Mouse (Mus musculus): Measurements from ENCODE around the gene Polr1d. TPM values are rescaled to one million over a fixed set of nuclear protein-coding genes. Genes with fewer than 3 reads are reported as not detected.

The Polr1d gene
- total RNA-seq, 2 experiments from 2014 or later: 72.9 to 79.5 TPM

GRCm38 (mm10) chr5:147125542-147126185, 48.8 kb downstream of the Polr1d start:
- DNase-seq (ENCODE audit: low spot score in 2 of 2): no peak
- intact Hi-C loops (cut with DNase I): no loop called here

- DNase-seq (ENCODE audit: low spot score in 2 of 2): no peak
- intact Hi-C loops (cut with DNase I): no loop called here
Observed at GRCm38 (mm10) chr5:147127860-147128259, 51.0 kb downstream of the Polr1d start.

- intact Hi-C loops (cut with DNase I): no loop called here
Observed at GRCm38 (mm10) chr5:147129484-147129883, 52.6 kb downstream of the Polr1d start.

DNA sequence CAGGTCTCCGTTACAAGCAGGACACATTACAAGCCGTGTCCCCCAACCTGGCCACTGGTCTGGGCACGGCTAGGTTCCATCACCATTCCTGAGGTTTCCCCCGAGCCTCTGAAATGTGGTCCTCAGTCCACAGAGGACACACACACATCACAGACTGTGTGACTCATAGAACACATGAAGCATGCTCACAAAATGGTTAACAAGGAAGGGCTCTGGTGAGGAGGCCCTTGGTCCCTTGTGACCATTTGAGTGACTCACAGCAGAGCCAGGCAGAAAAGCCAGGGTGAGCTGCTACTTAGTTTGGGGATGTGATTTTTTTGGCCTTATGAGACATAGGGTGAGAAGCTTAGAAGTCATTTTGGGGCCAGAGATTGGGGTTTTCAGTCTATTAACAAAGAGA, 55.1 kb downstream of the Polr1d start:
- intact Hi-C loops (cut with DNase I): no loop called here
- DNase-seq (ENCODE audit: low spot score in 2 of 2): no peak

More at GRCm38 (mm10) chr5:147129484-147129883, 52.6 kb downstream of the Polr1d start:
- DNase-seq (ENCODE audit: low spot score in 2 of 2): no peak

DNA sequence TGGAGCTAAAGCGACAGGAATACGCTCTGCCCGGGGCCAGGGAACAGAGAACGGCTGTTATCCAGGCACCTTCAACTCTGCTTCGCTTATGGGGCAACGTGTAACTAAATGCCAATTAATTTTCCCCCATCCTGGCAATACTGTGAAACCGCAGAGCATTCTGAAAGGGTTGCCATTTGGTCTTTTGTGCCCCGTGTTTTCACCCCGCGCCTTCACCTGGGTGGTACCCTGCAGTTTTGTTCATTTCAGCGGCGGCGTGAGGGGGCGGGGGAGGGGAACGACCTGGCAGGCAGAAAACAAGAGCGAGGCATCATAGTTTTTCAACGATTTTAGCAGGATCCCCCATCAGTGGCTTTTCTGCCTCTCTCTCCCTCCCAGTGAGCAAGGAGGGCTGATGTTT, 56.8 kb downstream of the Polr1d start:
- intact Hi-C loops (cut with DNase I): no loop called here
- DNase-seq (ENCODE audit: low spot score in 2 of 2): no peak

- intact Hi-C loops (cut with DNase I): no loop called here
- no peak for DNase-seq (ENCODE audit: low spot score in 2 of 2)
Observed at GRCm38 (mm10) chr5:147134341-147135088, 57.7 kb downstream of the Polr1d start.

GRCm38 (mm10) chr5:147135089-147135446, 58.2 kb downstream of the Polr1d start:
- intact Hi-C loops (cut with DNase I): no loop called here
- no peak for DNase-seq (ENCODE audit: low spot score in 2 of 2)

GRCm38 (mm10) chr5:147135994-147136393, 59.1 kb downstream of the Polr1d start:
- intact Hi-C loops (cut with DNase I): no loop called here
- DNase-seq (ENCODE audit: low spot score in 2 of 2): no peak

DNA sequence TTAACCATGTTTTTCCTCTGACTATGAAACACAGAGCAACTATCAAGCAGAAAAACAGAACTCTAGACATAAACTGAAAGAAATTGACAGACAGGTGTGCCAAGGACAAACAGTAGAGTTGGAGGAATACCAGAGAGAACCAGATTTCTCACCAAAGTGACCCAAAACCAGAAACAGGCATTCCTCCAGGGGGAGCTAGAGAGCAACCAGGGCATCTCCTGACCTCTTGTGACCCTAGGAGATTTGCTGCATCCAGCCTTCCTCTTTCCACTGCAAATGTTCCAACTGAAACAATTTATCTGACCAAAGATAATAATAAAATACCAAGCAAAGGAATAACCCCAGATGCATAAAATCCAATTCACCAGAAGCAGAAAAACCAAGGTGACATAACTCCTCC, 70.5 kb downstream of the Polr1d start:
- no peak for DNase-seq (ENCODE audit: low spot score in 2 of 2)
- intact Hi-C loops (cut with DNase I): no loop called here

DNA sequence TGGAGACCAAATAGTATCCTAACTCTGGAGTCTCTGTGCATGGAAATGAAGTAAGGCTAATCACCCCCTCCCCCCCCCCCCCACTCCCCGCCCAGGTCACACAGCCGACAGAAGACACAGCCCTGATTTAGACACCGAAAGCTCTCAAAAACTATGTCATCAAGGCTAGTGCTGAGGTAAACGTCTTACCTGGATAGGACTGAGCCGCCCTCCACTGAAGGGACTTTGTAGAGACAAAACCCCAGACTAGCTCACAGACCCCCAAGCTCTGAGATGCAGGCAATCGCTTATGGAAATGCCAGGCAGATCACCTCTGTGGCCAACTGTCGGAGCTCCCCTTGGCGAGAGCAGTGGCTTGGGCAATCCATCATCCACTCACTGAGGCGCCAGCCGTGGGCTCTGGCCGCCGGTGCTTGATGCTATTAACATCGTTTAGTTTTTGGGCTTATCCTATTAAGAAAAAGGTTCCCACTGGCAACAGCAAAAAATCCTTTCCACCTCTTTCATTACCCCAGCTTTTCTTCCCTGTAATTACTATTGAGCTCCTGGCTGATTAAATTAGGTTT, 78.0 kb downstream of the Polr1d start:
- intact Hi-C loops (cut with DNase I): no loop called here
- no peak for DNase-seq (ENCODE audit: low spot score in 2 of 2)

DNA sequence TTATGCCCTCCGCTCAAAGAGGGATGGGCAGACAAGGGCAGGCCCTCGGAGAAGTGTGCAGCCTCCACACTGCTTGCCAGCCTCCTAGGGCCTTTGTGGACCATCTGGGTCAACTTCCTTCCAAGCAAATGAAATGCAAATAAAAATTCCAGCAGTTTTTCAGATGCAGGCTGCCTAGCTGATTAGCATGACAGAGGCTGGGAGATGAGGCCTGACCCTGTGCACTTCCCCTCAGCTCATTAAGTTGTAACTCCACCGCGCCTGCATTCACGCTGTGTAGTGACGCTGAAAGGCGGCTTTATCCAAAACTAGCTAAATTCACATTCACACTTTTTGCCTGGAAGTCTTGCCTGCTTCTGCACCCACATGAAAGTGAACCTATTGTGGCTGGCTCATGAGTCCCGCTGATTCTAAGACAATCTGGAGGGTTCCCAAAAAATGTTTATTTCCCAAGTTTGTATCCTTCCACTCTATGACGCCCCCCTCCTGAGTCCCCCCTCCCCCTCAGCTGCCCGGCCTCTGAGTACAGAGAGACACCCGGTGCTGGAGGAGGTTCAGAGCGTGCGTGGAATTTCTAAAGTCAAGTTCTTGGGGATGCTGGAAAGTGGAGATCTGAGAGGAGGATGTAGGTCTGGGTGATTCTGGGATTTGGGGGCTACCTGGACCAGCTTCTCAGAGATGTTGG, 78.7 kb downstream of the Polr1d start:
- intact Hi-C loops (cut with DNase I): no loop called here
- peak in 1 of 2 experiments; percentile 15 for DNase-seq (ENCODE audit: low spot score in 2 of 2)

DNA sequence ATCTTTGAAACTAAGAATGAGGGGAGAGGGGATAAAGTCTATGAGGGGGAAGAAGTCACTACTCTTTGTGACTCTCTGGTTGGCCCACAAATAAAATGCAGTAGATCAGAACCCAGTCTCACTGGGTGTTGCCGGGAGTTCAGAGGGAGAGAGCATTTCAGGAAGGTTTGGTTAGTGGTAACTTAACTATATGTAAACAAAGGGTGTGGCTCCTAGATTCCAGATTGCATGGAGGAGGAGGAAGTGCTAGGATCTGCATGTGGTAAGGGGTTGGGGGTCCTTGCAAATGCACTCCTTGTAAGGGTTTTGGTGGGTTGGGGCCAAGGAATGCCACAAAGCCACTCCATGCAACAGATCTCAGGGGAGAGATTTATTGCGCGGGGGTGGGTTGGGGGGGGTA, 79.5 kb downstream of the Polr1d start:
- DNase-seq (ENCODE audit: low spot score in 2 of 2): no peak
- intact Hi-C loops (cut with DNase I): no loop called here

- intact Hi-C loops (cut with DNase I): no loop called here
Observed at GRCm38 (mm10) chr5:147157441-147157840, 80.6 kb downstream of the Polr1d start.

GRCm38 (mm10) chr5:147159320-147159719, 82.5 kb downstream of the Polr1d start:
- intact Hi-C loops (cut with DNase I): no loop called here
- no peak for DNase-seq (ENCODE audit: low spot score in 2 of 2)

More at GRCm38 (mm10) chr5:147157441-147157840, 80.6 kb downstream of the Polr1d start:
- no peak for DNase-seq (ENCODE audit: low spot score in 2 of 2)

- intact Hi-C loops (cut with DNase I): no loop called here
- DNase-seq (ENCODE audit: low spot score in 2 of 2): no peak
Observed at GRCm38 (mm10) chr5:147159792-147160191, 82.9 kb downstream of the Polr1d start.

Other genes with a start within 250 kb of the Polr1d start
- 100 to 1,000 TPM; 149 to 157 TPM for gene Rpl21, start 244.2 kb upstream of the Polr1d start, total RNA-seq (2021)
- gene Rasl11a, start 232.0 kb upstream of the Polr1d start, total RNA-seq (2021): 10 to 100 TPM in 1 of 2 experiments, 1 to 10 TPM in 1; 7.6 to 16.9 TPM
- 10 to 100 TPM; 23.9 to 29.1 TPM for gene Gtf3a, start 128.4 kb upstream of the Polr1d start, total RNA-seq (2021)
- gene Mtif3, start 113.2 kb upstream of the Polr1d start, total RNA-seq (2021): 10 to 100 TPM; 20.9 to 22.6 TPM
- gene Lnx2, start 464 bp upstream of the Polr1d start, total RNA-seq (2021): 1 to 10 TPM; 5.3 to 7.6 TPM
- gene Gsx1, start 111.6 kb downstream of the Polr1d start, total RNA-seq (2021): under 1 TPM; 0.46 to 0.68 TPM
- not detected for gene Pdx1, start 192.9 kb downstream of the Polr1d start, total RNA-seq (2021)
- gene Cdx2, start 230.2 kb downstream of the Polr1d start, total RNA-seq (2021): not detected
- not detected for gene Urad, start 245.4 kb downstream of the Polr1d start, total RNA-seq (2021)